Mouse (Mus musculus): ENCODE data around the gene Aff1. TPM values are rescaled to one million over a fixed set of nuclear protein-coding genes. Genes with fewer than 3 reads are reported as not detected.

Aff1 gene
- total and polyA plus RNA-seq, 2 experiments from 2014 or later, result 1.6 to 6.4 TPM

- Histone ChIP-seq H3K4me2 (ENCODE audit: low read depth, low read length, poor library complexity, severe bottlenecking) (no peak overlapping the region), H3K4me1 (ENCODE audit: insufficient read depth, low read length) (no peaks in the 10 kb centered on the region), H3K4me3 (ENCODE audit: low read depth, low read length) (no peak overlapping the region), H3K9ac (replicated peaks; ENCODE audit: low read length, poor library complexity, severe bottlenecking) (no peak overlapping the region), H3K27me3 (ENCODE audit: insufficient read depth, low read length) (no peaks in the 10 kb centered on the region), H3K36me3 (ENCODE audit: insufficient read depth, low read length) (no peaks in the 10 kb centered on the region), H3K27ac (ENCODE audit: low read depth, low read length) (no peak overlapping the region), H3K9me3 (ENCODE audit: low read length) (no peaks in the 10 kb centered on the region)
- 55% methylated on average over 1 of the region's 1 CpGs for WGBS
- peak; percentile 73 for TF ChIP-seq CTCF (IDR thresholded peaks at IDR 0.05)
- ATAC-seq (ENCODE audit: low FRiP score) (no peak), DNase-seq (ENCODE audit: low spot score) (peak; percentile 57)
These were observed 151.8 kb downstream of the Aff1 start for GRCm38 (mm10) chr5:103843938-103844337.

- Histone ChIP-seq H3K27ac (ENCODE audit: low read depth, low read length) (no peak overlapping the region), H3K36me3 (ENCODE audit: insufficient read depth, low read length) (0 out of 2 replicates have a peak, but pooled peaks cover under 1% of the 10 kb centered on the region), H3K9ac (replicated peaks; ENCODE audit: low read length, poor library complexity, severe bottlenecking) (no peak overlapping the region), H3K9me3 (ENCODE audit: low read length) (no peaks in the 10 kb centered on the region), H3K4me2 (ENCODE audit: low read depth, low read length, poor library complexity, severe bottlenecking) (no peak overlapping the region), H3K4me3 (ENCODE audit: low read depth, low read length) (no peak overlapping the region), H3K27me3 (ENCODE audit: insufficient read depth, low read length) (no peaks in the 10 kb centered on the region), H3K4me1 (ENCODE audit: insufficient read depth, low read length) (no peaks in the 10 kb centered on the region)
- WGBS, result 39% methylated on average over 19 of the region's 19 CpGs
- peak; percentile 88 for DNase-seq (ENCODE audit: low spot score)
- TF ChIP-seq CTCF (IDR thresholded peaks at IDR 0.05), result no peak
- ATAC-seq (ENCODE audit: low FRiP score), result no peak
These were observed 153.4 kb downstream of the Aff1 start for GRCm38 (mm10) chr5:103845418-103846153.

- Histone ChIP-seq H3K27me3 (ENCODE audit: insufficient read depth, low read length) (no peaks in the 10 kb centered on the region), H3K9ac (replicated peaks; ENCODE audit: low read length, poor library complexity, severe bottlenecking) (no peak overlapping the region), H3K4me1 (ENCODE audit: insufficient read depth, low read length) (no peaks in the 10 kb centered on the region), H3K4me3 (ENCODE audit: low read depth, low read length) (no peak overlapping the region), H3K27ac (ENCODE audit: low read depth, low read length) (no peak overlapping the region), H3K9me3 (ENCODE audit: low read length) (no peaks in the 10 kb centered on the region), H3K4me2 (ENCODE audit: low read depth, low read length, poor library complexity, severe bottlenecking) (no peak overlapping the region), H3K36me3 (ENCODE audit: insufficient read depth, low read length) (0 out of 2 replicates have a peak, but pooled peaks cover 2% of the 10 kb centered on the region)
- no peak for DNase-seq (ENCODE audit: low spot score)
- no peak for TF ChIP-seq CTCF (IDR thresholded peaks at IDR 0.05)
- WGBS, result 76% methylated on average over 10 of the region's 10 CpGs
- ATAC-seq (ENCODE audit: low FRiP score), result no peak
These were observed 154.0 kb downstream of the Aff1 start for GRCm38 (mm10) chr5:103846154-103846551.

- no peak overlapping the region for H3K4me2 ChIP-seq (ENCODE audit: low read depth, low read length, poor library complexity, severe bottlenecking)
- H3K9me3 ChIP-seq (ENCODE audit: low read length), result no peaks in the 10 kb centered on the region
- WGBS, result 49% methylated on average over 5 of the region's 5 CpGs
- 0 out of 2 replicates have a peak, but pooled peaks cover 2% of the 10 kb centered on the region for H3K36me3 ChIP-seq (ENCODE audit: insufficient read depth, low read length)
- no peaks in the 10 kb centered on the region for H3K27me3 ChIP-seq (ENCODE audit: insufficient read depth, low read length)
- H3K27ac ChIP-seq (ENCODE audit: low read depth, low read length), result no peak overlapping the region
- ATAC-seq (ENCODE audit: low FRiP score) (no peak), DNase-seq (ENCODE audit: low spot score) (no peak)
- TF ChIP-seq CTCF (IDR thresholded peaks at IDR 0.05), result no peak
- H3K4me3 ChIP-seq (ENCODE audit: low read depth, low read length), result no peak overlapping the region
- no peak overlapping the region for H3K9ac ChIP-seq (replicated peaks; ENCODE audit: low read length, poor library complexity, severe bottlenecking)
- H3K4me1 ChIP-seq (ENCODE audit: insufficient read depth, low read length), result no peaks in the 10 kb centered on the region
These were observed 154.4 kb downstream of the Aff1 start for GRCm38 (mm10) chr5:103846609-103847008.

- H3K36me3 ChIP-seq (ENCODE audit: insufficient read depth, low read length), result 0 out of 2 replicates have a peak, but pooled peaks cover 2% of the 10 kb centered on the region
- TF ChIP-seq CTCF (IDR thresholded peaks at IDR 0.05), result no peak
- 88% methylated on average over 8 of the region's 8 CpGs for WGBS
These were observed 156.4 kb downstream of the Aff1 start for GRCm38 (mm10) chr5:103848546-103848945.

GRCm38 (mm10) chr5:103852756-103853549, 160.8 kb downstream of the Aff1 start:
- H3K27me3 ChIP-seq (ENCODE audit: insufficient read depth, low read length), result no peaks in the 10 kb centered on the region
- no peaks in the 10 kb centered on the region for H3K9me3 ChIP-seq (ENCODE audit: low read length)
- DNase-seq (ENCODE audit: low spot score) (no peak), ATAC-seq (ENCODE audit: low FRiP score) (no peak)
- 0 out of 2 replicates have a peak, but pooled peaks cover 2% of the 10 kb centered on the region for H3K36me3 ChIP-seq (ENCODE audit: insufficient read depth, low read length)
- H3K9ac ChIP-seq (replicated peaks; ENCODE audit: low read length, poor library complexity, severe bottlenecking), result no peak overlapping the region
- 0 out of 2 replicates have a peak, but pooled peaks cover 4% of the 10 kb centered on the region for H3K4me1 ChIP-seq (ENCODE audit: insufficient read depth, low read length)
- H3K27ac ChIP-seq (ENCODE audit: low read depth, low read length), result no peak overlapping the region
- no peak overlapping the region for H3K4me3 ChIP-seq (ENCODE audit: low read depth, low read length)
- no peak for TF ChIP-seq CTCF (IDR thresholded peaks at IDR 0.05)
- H3K4me2 ChIP-seq (ENCODE audit: low read depth, low read length, poor library complexity, severe bottlenecking), result no peak overlapping the region
- WGBS, result 76% methylated on average over 4 of the region's 4 CpGs

More at GRCm38 (mm10) chr5:103848546-103848945, 156.4 kb downstream of the Aff1 start:
- ATAC-seq (ENCODE audit: low FRiP score) (no peak), DNase-seq (ENCODE audit: low spot score) (no peak)
- no peaks in the 10 kb centered on the region for H3K9me3 ChIP-seq (ENCODE audit: low read length)
- no peak overlapping the region for H3K4me2 ChIP-seq (ENCODE audit: low read depth, low read length, poor library complexity, severe bottlenecking)
- H3K9ac ChIP-seq (replicated peaks; ENCODE audit: low read length, poor library complexity, severe bottlenecking), result no peak overlapping the region
- no peak overlapping the region for H3K4me3 ChIP-seq (ENCODE audit: low read depth, low read length)
- H3K27ac ChIP-seq (ENCODE audit: low read depth, low read length), result no peak overlapping the region
- no peaks in the 10 kb centered on the region for H3K4me1 ChIP-seq (ENCODE audit: insufficient read depth, low read length)
- H3K27me3 ChIP-seq (ENCODE audit: insufficient read depth, low read length), result no peaks in the 10 kb centered on the region
